Mouse (Mus musculus): Measurements from ENCODE around the gene Pmm1. TPM values are rescaled to one million over a fixed set of nuclear protein-coding genes. Genes with fewer than 3 reads are reported as not detected.

Gene Pmm1
- polyA plus RNA-seq, 1 experiment from 2014 or later, result 37.7 TPM

GRCm38 (mm10) chr15:81925760-81926445 lies 34.8 kb downstream of the Pmm1 start, which contains the start of gene Polr3h:
Polr3h (minus strand) TSS chr15:81926240.
- H3K4me1 ChIP-seq (replicated peaks; ENCODE audit: control insufficient read depth, insufficient read depth, low read length), result peaks cover 14% of the 10 kb centered on the region
- H3K9ac ChIP-seq (ENCODE audit: low read length), result peak within 1 kb of the TSS; percentile 76
- peak within 1 kb of the TSS; percentile 49 for H3K27ac ChIP-seq (ENCODE audit: low read length)
- H3K9me3 ChIP-seq (ENCODE audit: control insufficient read depth, low read length), result no peaks in the 10 kb centered on the region
- H3K27me3 ChIP-seq (ENCODE audit: control insufficient read depth, insufficient read depth, low read depth, low read length), result no peaks in the 10 kb centered on the region
- H3K4me2 ChIP-seq (ENCODE audit: low read depth, low read length), result peak within 1 kb of the TSS; percentile 71
- H3K36me3 ChIP-seq (ENCODE audit: control insufficient read depth, insufficient read depth, low read length), result no peaks in the 10 kb centered on the region
- H3K4me3 ChIP-seq (ENCODE audit: low read length), result peak within 1 kb of the TSS; percentile 76
- WGBS, result under 1% methylated on average over 52 of the region's 54 CpGs
- ATAC-seq (ENCODE audit: low read depth), result peak; percentile 98

DNA sequence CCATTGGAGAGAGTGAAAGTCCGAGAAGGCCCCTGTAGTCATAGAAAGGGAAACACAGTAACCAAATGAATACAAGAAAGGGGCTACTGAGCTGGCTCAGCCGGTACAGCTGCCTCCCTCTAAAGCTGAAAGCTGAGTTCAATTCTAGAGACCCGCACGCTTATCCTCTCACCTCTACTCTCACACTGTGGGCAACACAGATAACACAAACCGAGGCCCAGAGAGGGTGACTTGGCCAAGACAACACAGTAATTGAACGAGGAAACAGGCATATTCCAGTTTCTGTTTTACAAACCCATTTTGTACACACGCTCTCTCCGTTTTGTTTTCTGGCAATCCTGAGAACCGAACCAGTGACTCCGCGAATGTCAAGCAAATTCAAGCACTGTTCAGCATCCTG lies 35.8 kb downstream of the Pmm1 start:
- H3K27ac ChIP-seq (ENCODE audit: low read length), result no peak overlapping the region
- peak overlapping the region; percentile 71 for H3K4me2 ChIP-seq (ENCODE audit: low read depth, low read length)
- H3K36me3 ChIP-seq (ENCODE audit: control insufficient read depth, insufficient read depth, low read length), result no peaks in the 10 kb centered on the region
- H3K4me3 ChIP-seq (ENCODE audit: low read length), result peak overlapping the region; percentile 76
- H3K27me3 ChIP-seq (ENCODE audit: control insufficient read depth, insufficient read depth, low read depth, low read length), result no peaks in the 10 kb centered on the region
- WGBS, result 85% methylated on average over 11 of the region's 11 CpGs
- H3K9ac ChIP-seq (ENCODE audit: low read length), result peak overlapping the region; percentile 76
- H3K9me3 ChIP-seq (ENCODE audit: control insufficient read depth, low read length), result no peaks in the 10 kb centered on the region
- peaks cover 14% of the 10 kb centered on the region for H3K4me1 ChIP-seq (replicated peaks; ENCODE audit: control insufficient read depth, insufficient read depth, low read length)
- no peak for ATAC-seq (ENCODE audit: low read depth)

DNA sequence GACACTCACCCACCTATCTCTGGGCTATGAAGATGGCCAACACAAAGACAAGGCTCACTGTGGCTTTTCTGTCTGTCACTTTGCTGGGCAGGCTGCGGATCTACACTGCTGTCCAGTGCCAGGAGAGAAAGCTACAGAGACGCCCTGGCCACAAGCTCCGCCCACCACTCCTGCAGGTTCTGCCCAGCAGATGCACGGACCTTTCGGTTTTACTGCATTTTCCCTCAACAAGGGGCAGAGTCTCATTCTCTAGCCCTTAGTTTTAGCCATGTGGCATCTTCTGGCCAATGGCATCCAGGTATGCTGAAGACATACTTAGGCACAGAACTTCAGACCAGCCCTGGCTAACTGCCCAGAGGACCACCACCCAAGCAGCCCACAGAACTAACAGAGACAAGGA lies 39.5 kb downstream of the Pmm1 start:
- Histone ChIP-seq H3K9me3 (ENCODE audit: control insufficient read depth, low read length) (no peaks in the 10 kb centered on the region), H3K4me1 (replicated peaks; ENCODE audit: control insufficient read depth, insufficient read depth, low read length) (peaks cover 11% of the 10 kb centered on the region), H3K36me3 (ENCODE audit: control insufficient read depth, insufficient read depth, low read length) (peaks cover 2% of the 10 kb centered on the region; the same call in 1 of the 2 replicates), H3K4me3 (ENCODE audit: low read length) (no peak overlapping the region), H3K4me2 (ENCODE audit: low read depth, low read length) (no peak overlapping the region), H3K27ac (ENCODE audit: low read length) (no peak overlapping the region), H3K9ac (ENCODE audit: low read length) (no peak overlapping the region), H3K27me3 (ENCODE audit: control insufficient read depth, insufficient read depth, low read depth, low read length) (no peaks in the 10 kb centered on the region)
- 53% methylated on average over 5 of the region's 5 CpGs for WGBS
- ATAC-seq (ENCODE audit: low read depth), result no peak

- H3K9me3 ChIP-seq (ENCODE audit: control insufficient read depth, low read length), result no peaks in the 10 kb centered on the region
- H3K36me3 ChIP-seq (ENCODE audit: control insufficient read depth, insufficient read depth, low read length), result peaks cover 5% of the 10 kb centered on the region; the same call in 1 of the 2 replicates
- WGBS, result 72% methylated on average over 10 of the region's 10 CpGs
- no peak overlapping the region for H3K9ac ChIP-seq (ENCODE audit: low read length)
- no peaks in the 10 kb centered on the region for H3K27me3 ChIP-seq (ENCODE audit: control insufficient read depth, insufficient read depth, low read depth, low read length)
- H3K27ac ChIP-seq (ENCODE audit: low read length), result no peak overlapping the region
- H3K4me3 ChIP-seq (ENCODE audit: low read length), result no peak overlapping the region
- peaks cover 11% of the 10 kb centered on the region for H3K4me1 ChIP-seq (replicated peaks; ENCODE audit: control insufficient read depth, insufficient read depth, low read length)
- no peak overlapping the region for H3K4me2 ChIP-seq (ENCODE audit: low read depth, low read length)
- no peak for ATAC-seq (ENCODE audit: low read depth)
Observed at GRCm38 (mm10) chr15:81920546-81921217, 40.0 kb downstream of the Pmm1 start.

GRCm38 (mm10) chr15:81919062-81919461 lies 41.7 kb downstream of the Pmm1 start:
- Histone ChIP-seq H3K4me1 (replicated peaks; ENCODE audit: control insufficient read depth, insufficient read depth, low read length) (no peaks in the 10 kb centered on the region; the same call in 1 of the 2 replicates), H3K9me3 (ENCODE audit: control insufficient read depth, low read length) (no peaks in the 10 kb centered on the region), H3K9ac (ENCODE audit: low read length) (no peak overlapping the region), H3K4me2 (ENCODE audit: low read depth, low read length) (no peak overlapping the region), H3K27ac (ENCODE audit: low read length) (no peak overlapping the region), H3K4me3 (ENCODE audit: low read length) (no peak overlapping the region), H3K27me3 (ENCODE audit: control insufficient read depth, insufficient read depth, low read depth, low read length) (no peaks in the 10 kb centered on the region), H3K36me3 (ENCODE audit: control insufficient read depth, insufficient read depth, low read length) (peaks cover 17% of the 10 kb centered on the region)
- ATAC-seq (ENCODE audit: low read depth), result no peak
- 74% methylated on average over 5 of the region's 5 CpGs for WGBS

DNA sequence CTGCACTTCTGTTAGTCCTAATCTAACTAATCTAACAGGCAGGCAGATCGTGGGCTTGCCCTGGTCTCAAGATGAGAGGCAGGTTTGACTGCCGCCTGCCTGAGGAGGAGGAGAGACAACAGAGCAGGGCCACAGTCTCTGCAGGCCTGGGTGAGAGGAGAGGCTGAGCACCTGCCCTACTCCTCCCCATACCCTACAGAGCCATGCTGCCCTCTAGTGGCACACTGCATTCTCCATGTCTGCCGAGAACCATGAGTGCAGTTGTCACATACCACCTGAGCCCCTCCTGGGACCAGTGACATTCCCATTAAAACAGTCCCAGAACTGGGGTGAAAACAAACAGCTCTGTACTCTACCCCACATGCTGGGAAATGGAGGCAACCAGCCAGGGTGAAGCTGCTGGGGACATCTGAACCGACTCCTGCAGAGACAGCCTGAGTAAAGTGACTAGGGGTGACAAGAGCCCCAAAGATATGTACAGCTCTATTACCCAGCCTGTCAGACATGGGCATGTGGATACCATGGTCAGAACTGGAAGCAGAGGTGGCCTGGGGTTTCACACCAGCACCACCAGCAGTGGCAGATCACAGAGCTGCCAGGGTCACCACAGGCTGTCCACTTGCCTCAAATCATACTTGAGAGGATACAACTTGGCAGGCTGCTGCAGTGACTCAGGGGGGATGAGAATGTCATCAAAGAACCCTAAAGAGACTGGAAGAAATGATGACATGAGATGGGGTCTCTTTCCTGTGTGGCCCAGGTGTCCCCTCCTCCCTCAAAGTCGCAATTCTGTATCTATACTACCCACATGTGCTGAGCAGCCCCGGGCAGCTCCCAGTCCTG lies 42.9 kb downstream of the Pmm1 start:
- no peaks in the 10 kb centered on the region for H3K9me3 ChIP-seq (ENCODE audit: control insufficient read depth, low read length)
- H3K4me1 ChIP-seq (replicated peaks; ENCODE audit: control insufficient read depth, insufficient read depth, low read length), result no peaks in the 10 kb centered on the region
- no peak overlapping the region for H3K27ac ChIP-seq (ENCODE audit: low read length)
- no peak overlapping the region for H3K4me3 ChIP-seq (ENCODE audit: low read length)
- H3K9ac ChIP-seq (ENCODE audit: low read length), result no peak overlapping the region
- ATAC-seq (ENCODE audit: low read depth), result peak; percentile 66
- H3K4me2 ChIP-seq (ENCODE audit: low read depth, low read length), result no peak overlapping the region
- no peaks in the 10 kb centered on the region for H3K27me3 ChIP-seq (ENCODE audit: control insufficient read depth, insufficient read depth, low read depth, low read length)
- peaks cover 26% of the 10 kb centered on the region for H3K36me3 ChIP-seq (ENCODE audit: control insufficient read depth, insufficient read depth, low read length)
- 45% methylated on average over 6 of the region's 6 CpGs for WGBS

- no peak for ATAC-seq (ENCODE audit: low read depth)
Observed at GRCm38 (mm10) chr15:81917201-81917600, 43.5 kb downstream of the Pmm1 start.

DNA sequence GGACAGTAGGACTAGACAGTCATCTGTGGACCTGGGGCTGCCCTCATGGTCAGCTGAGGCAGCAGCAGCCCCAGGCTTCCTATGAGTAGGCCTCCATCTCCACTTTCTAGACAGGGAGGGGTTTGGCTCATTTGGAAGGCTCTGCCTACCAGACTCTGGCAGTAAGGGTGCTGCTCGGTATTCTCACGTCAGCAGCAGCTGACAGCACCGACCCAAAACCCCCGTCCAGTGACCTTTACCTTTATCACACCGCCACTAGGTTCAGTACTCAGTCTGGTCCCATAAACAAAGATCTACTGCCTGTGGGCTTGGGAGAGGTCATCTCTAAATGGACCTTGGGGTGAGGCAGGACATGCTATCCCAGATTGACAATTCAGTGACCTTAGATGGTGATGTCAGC lies 45.1 kb downstream of the Pmm1 start:
- Histone ChIP-seq H3K9me3 (ENCODE audit: control insufficient read depth, low read length) (no peaks in the 10 kb centered on the region), H3K36me3 (ENCODE audit: control insufficient read depth, insufficient read depth, low read length) (peaks cover 33% of the 10 kb centered on the region), H3K4me3 (ENCODE audit: low read length) (no peak overlapping the region), H3K4me2 (ENCODE audit: low read depth, low read length) (no peak overlapping the region), H3K27me3 (ENCODE audit: control insufficient read depth, insufficient read depth, low read depth, low read length) (no peaks in the 10 kb centered on the region), H3K9ac (ENCODE audit: low read length) (no peak overlapping the region), H3K27ac (ENCODE audit: low read length) (no peak overlapping the region), H3K4me1 (replicated peaks; ENCODE audit: control insufficient read depth, insufficient read depth, low read length) (no peaks in the 10 kb centered on the region)
- no peak for ATAC-seq (ENCODE audit: low read depth)
- WGBS, result 71% methylated on average over 5 of the region's 5 CpGs

More at GRCm38 (mm10) chr15:81917201-81917600, 43.5 kb downstream of the Pmm1 start:
- Histone ChIP-seq H3K4me2 (ENCODE audit: low read depth, low read length) (no peak overlapping the region), H3K4me1 (replicated peaks; ENCODE audit: control insufficient read depth, insufficient read depth, low read length) (no peaks in the 10 kb centered on the region), H3K9me3 (ENCODE audit: control insufficient read depth, low read length) (no peaks in the 10 kb centered on the region), H3K9ac (ENCODE audit: low read length) (no peak overlapping the region), H3K27ac (ENCODE audit: low read length) (no peak overlapping the region), H3K27me3 (ENCODE audit: control insufficient read depth, insufficient read depth, low read depth, low read length) (no peaks in the 10 kb centered on the region), H3K36me3 (ENCODE audit: control insufficient read depth, insufficient read depth, low read length) (peaks cover 33% of the 10 kb centered on the region), H3K4me3 (ENCODE audit: low read length) (no peak overlapping the region)
- 85% methylated on average over 12 of the region's 12 CpGs for WGBS

GRCm38 (mm10) chr15:81914668-81915067 lies 46.1 kb downstream of the Pmm1 start:
- H3K4me1 ChIP-seq (replicated peaks; ENCODE audit: control insufficient read depth, insufficient read depth, low read length), result no peaks in the 10 kb centered on the region
- H3K9ac ChIP-seq (ENCODE audit: low read length), result no peak overlapping the region
- H3K27me3 ChIP-seq (ENCODE audit: control insufficient read depth, insufficient read depth, low read depth, low read length), result no peaks in the 10 kb centered on the region
- peaks cover 43% of the 10 kb centered on the region for H3K36me3 ChIP-seq (ENCODE audit: control insufficient read depth, insufficient read depth, low read length)
- ATAC-seq (ENCODE audit: low read depth), result no peak
- H3K4me3 ChIP-seq (ENCODE audit: low read length), result no peak overlapping the region
- no peaks in the 10 kb centered on the region for H3K9me3 ChIP-seq (ENCODE audit: control insufficient read depth, low read length)
- no peak overlapping the region for H3K27ac ChIP-seq (ENCODE audit: low read length)
- no peak overlapping the region for H3K4me2 ChIP-seq (ENCODE audit: low read depth, low read length)
- 79% methylated on average over 5 of the region's 5 CpGs for WGBS

Measured in lung, embryonic 16.5 days (tissue).